Mouse (Mus musculus) limb, embryonic 12.5 days (tissue): ENCODE results near the gene Olfr251. TPM values are rescaled to one million over a fixed set of nuclear protein-coding genes. Genes with fewer than 3 reads are reported as not detected.
"Not testable (repeated sequence)": the region's sequence is repeated elsewhere in the genome, so short reads cannot be mapped to it uniquely, and the experiment has no call there.

Source experiments
- ATAC-seq: fragments of 200-750 bp; cut with Nextera tagmentation; 2 replicates; pipeline ENCODE4 v1.8.0; 2017; ENCODE audit warnings: low read depth, moderate TSS enrichment; ENCODE audit not compliant: insufficient number of reproducible peaks, insufficient read depth, low FRiP score, low TSS enrichment
- H3K27ac ChIP-seq: fragments of 300-500 bp; sonication (generic); 2 replicates; pipeline ENCODE4 v1.5.1; 2016; ENCODE audit warnings: mild to moderate bottlenecking, moderate library complexity
- H3K27me3 ChIP-seq: fragments of 300-500 bp; sonication (generic); 2 replicates; pipeline ENCODE4 v1.6.1; 2016; ENCODE audit warnings: mild to moderate bottlenecking, moderate library complexity
- H3K36me3 ChIP-seq: fragments of 300-500 bp; sonication (generic); 2 replicates; pipeline ENCODE4 v1.6.1; 2016; ENCODE audit warnings: mild to moderate bottlenecking, moderate library complexity
- H3K4me1 ChIP-seq: fragments of 300-500 bp; sonication (generic); replicated peaks from 2 replicates; pipeline ENCODE4 v1.6.1; 2016
- H3K4me2 ChIP-seq: fragments of 300-500 bp; sonication (generic); 2 replicates; pipeline ENCODE4 v1.6.1; 2016; ENCODE audit warnings: mild to moderate bottlenecking, moderate library complexity
- H3K4me3 ChIP-seq: fragments of 300-500 bp; sonication (generic); replicated peaks from 2 replicates; pipeline ENCODE4 v1.5.1; 2016; ENCODE audit warnings: mild to moderate bottlenecking
- H3K9ac ChIP-seq: fragments of 300-500 bp; sonication (generic); replicated peaks from 2 replicates; pipeline ENCODE4 v1.6.1; 2016; ENCODE audit warnings: mild to moderate bottlenecking, moderate library complexity
- H3K9me3 ChIP-seq: fragments of 300-500 bp; sonication (generic); 2 replicates; pipeline ENCODE4 v1.6.1; 2016; ENCODE audit warnings: mild to moderate bottlenecking, moderate library complexity
- WGBS: fragments of 180-500 bp; shearing (Covaris S2); methylation state at CpG from one replicate; pipeline ENCODE4 v1.1.7; 2016; 5-methylcytosine and 5-hydroxymethylcytosine counted together
- polyA plus RNA-seq: library from polyadenylated mRNA; unstranded; fragments of >200 nt; fragmentation: Nextera tagmentation; extraction: Ambion mirVana; gene quantifications from 2 replicates; pipeline ENCODE4 v1.2.1, GENCODE M21; 2016

Gene Olfr251
- polyA plus RNA-seq: not detected in 2 replicates

- Histone ChIP-seq H3K4me1 (no peaks in the 10 kb centered on the region), H3K4me3 (no peak within 1 kb of the TSS), H3K27ac (no peak within 1 kb of the TSS), H3K36me3 (no peaks in the 10 kb centered on the region), H3K27me3 (no peaks in the 10 kb centered on the region), H3K9me3 (no peaks in the 10 kb centered on the region), H3K4me2 (no peak within 1 kb of the TSS), H3K9ac (no peak within 1 kb of the TSS)
- 65% methylated on average over 2 of the region's 2 CpGs for WGBS
- no peak for ATAC-seq
These were observed at the start of gene Olfr251 for GRCm38 (mm10) chr9:38376786-38377185. Gene Olfr251, plus strand, starts transcription at chr9:38377086.

DNA sequence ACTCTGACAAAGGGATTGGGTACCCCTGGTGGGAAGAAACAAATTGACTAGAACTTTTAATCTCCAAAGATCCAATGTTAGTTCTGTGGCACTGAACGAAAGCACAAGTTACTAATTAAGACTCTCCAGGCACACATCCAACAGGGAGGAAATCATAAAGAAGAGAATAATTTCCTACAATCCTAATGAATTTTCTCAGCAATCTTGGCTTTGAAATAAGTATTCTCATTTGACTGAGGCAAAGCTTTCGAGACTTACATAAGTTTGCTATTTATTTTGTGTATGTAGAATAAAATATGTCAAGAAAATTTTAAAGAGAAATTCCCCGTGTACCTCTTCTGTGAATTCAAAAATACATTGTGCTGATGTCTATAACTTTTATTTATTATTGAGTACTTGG is 48.1 kb upstream of the Olfr251 start, which contains the start of gene Olfr25:
TSS of gene Olfr25 (plus strand) at position 301 of the 400 bp plus-strand sequence.
- H3K9me3 ChIP-seq: no peaks in the 10 kb centered on the region
- H3K4me2 ChIP-seq: no peak within 1 kb of the TSS
- H3K27ac ChIP-seq: no peak within 1 kb of the TSS
- no peak within 1 kb of the TSS for H3K4me3 ChIP-seq
- WGBS: 82% methylated on average over 3 of the region's 3 CpGs
- H3K9ac ChIP-seq: no peak within 1 kb of the TSS
- H3K27me3 ChIP-seq: no peaks in the 10 kb centered on the region
- ATAC-seq: no peak
- no peaks in the 10 kb centered on the region for H3K4me1 ChIP-seq
- H3K36me3 ChIP-seq: no peaks in the 10 kb centered on the region

GRCm38 (mm10) chr9:38348111-38348510 is 28.8 kb upstream of the Olfr251 start, which contains the start of gene Olfr898:
Gene Olfr898, plus strand, starts transcription at chr9:38348411.
- no peak for ATAC-seq
- Histone ChIP-seq H3K4me2 (no peak within 1 kb of the TSS), H3K4me1 (no peaks in the 10 kb centered on the region), H3K36me3 (no peaks in the 10 kb centered on the region), H3K9me3 (0 out of 2 replicates have a peak, but pooled peaks cover 3% of the 10 kb centered on the region), H3K4me3 (no peak within 1 kb of the TSS), H3K27me3 (no peaks in the 10 kb centered on the region), H3K27ac (no peak within 1 kb of the TSS), H3K9ac (no peak within 1 kb of the TSS)
- WGBS: 87% methylated on average over 4 of the region's 4 CpGs

- Histone ChIP-seq H3K36me3 (no peaks in the 10 kb centered on the region), H3K27me3 (no peaks in the 10 kb centered on the region), H3K4me2 (no peak within 1 kb of the TSS), H3K4me3 (no peak within 1 kb of the TSS), H3K9me3 (no peaks in the 10 kb centered on the region), H3K27ac (no peak within 1 kb of the TSS), H3K9ac (no peak within 1 kb of the TSS), H3K4me1 (no peaks in the 10 kb centered on the region)
- no peak for ATAC-seq
- WGBS: 88% methylated on average over 2 of the region's 2 CpGs
These were observed 10.3 kb upstream of the Olfr251 start, which contains the start of gene Olfr250 for GRCm38 (mm10) chr9:38366596-38366995. Gene Olfr250, plus strand, starts transcription at chr9:38366896.

DNA sequence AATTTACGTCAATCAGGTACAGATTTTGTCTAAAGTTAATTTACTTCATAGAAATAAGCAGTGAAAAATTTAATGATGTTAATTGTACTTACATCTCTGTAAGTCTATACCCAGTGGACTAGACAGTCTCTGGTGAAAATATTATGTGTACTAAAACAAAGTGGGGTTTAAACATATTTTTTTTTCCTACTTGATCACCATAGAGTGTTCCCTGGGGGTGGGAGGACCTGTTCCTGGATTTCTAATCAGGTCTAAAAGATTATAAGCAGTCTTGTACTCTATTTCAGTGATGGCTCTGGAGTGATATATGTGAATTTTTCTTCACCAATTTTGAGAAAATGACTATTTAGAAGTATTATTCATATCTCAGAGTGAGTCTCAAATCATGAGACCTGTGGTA is 24.5 kb downstream of the Olfr251 start, which contains the start of gene Olfr147:
TSS of gene Olfr147 (plus strand) at position 301 of the 400 bp plus-strand sequence.
- no peak for ATAC-seq
- no peaks in the 10 kb centered on the region for H3K36me3 ChIP-seq
- H3K4me2 ChIP-seq: no peak within 1 kb of the TSS
- WGBS: 90% methylated on average over 1 of the region's 1 CpGs
- H3K4me3 ChIP-seq: no peak within 1 kb of the TSS
- H3K4me1 ChIP-seq: no peaks in the 10 kb centered on the region
- no peak within 1 kb of the TSS for H3K27ac ChIP-seq
- no peaks in the 10 kb centered on the region for H3K27me3 ChIP-seq
- no peaks in the 10 kb centered on the region for H3K9me3 ChIP-seq
- H3K9ac ChIP-seq: no peak within 1 kb of the TSS

- H3K4me3 ChIP-seq, H3K27ac ChIP-seq, H3K4me2 ChIP-seq, H3K4me1 ChIP-seq, H3K9ac ChIP-seq, H3K36me3 ChIP-seq, H3K27me3 ChIP-seq, H3K9me3 ChIP-seq, ATAC-seq: not testable (repeated sequence)
- 83% methylated on average over 3 of the region's 3 CpGs for WGBS
These were observed 30.6 kb downstream of the Olfr251 start for GRCm38 (mm10) chr9:38407502-38407901.

DNA sequence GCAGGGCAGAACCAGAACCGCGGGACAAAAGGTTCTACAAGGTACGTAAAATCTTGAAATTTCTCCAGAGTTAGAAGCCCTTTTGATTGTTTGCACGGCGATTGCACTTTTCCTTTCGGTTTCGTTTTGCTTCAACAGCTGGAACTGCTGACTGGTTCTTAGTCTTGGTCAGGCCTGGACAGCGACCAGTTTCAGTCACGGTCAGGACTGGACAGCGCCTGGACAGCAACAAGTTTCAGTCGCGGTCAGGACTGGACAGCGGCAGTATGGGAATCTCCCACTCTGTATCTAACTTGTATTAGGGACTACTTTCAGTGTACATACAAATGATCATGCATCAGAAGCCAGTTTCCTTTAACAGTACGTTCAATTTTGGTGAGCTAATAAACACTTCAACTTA is 36.6 kb downstream of the Olfr251 start:
- H3K9ac ChIP-seq, H3K36me3 ChIP-seq, ATAC-seq, H3K4me1 ChIP-seq, H3K4me3 ChIP-seq, H3K27me3 ChIP-seq, H3K4me2 ChIP-seq, H3K27ac ChIP-seq: not testable (repeated sequence)
- peaks cover 18% of the 10 kb centered on the region for H3K9me3 ChIP-seq
- 91% methylated on average over 14 of the region's 14 CpGs for WGBS

GRCm38 (mm10) chr9:38423801-38424200 is 46.9 kb downstream of the Olfr251 start:
- Histone ChIP-seq H3K9me3 (no peaks in the 10 kb centered on the region), H3K27me3 (no peaks in the 10 kb centered on the region), H3K27ac (no peak overlapping the region), H3K36me3 (no peaks in the 10 kb centered on the region), H3K4me2 (no peak overlapping the region), H3K9ac (no peak overlapping the region), H3K4me3 (no peak overlapping the region), H3K4me1 (no peaks in the 10 kb centered on the region)
- no peak for ATAC-seq

DNA sequence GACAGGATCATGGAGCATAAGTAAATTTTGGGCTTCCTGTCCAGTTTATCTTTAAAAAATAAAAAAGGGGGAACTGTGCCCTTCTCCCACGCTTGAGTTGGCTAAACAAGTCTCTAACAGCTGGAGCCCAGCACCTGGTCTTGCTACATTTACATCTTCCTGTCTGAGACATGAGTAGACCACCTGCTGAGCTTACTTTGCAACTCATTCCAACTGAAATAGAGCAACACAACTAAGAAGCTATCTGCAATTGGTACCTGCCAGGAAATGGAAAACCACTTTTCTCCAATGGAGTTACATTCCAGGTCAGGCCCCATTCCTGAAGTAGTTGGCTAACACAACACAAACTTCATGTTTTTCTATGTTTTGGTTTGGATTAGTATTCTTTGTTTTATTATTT is 50.1 kb downstream of the Olfr251 start:
- H3K4me1 ChIP-seq: no peaks in the 10 kb centered on the region
- no peak overlapping the region for H3K4me3 ChIP-seq
- no peak for ATAC-seq
- no peaks in the 10 kb centered on the region for H3K27me3 ChIP-seq
- H3K27ac ChIP-seq: no peak overlapping the region
- H3K9me3 ChIP-seq: no peaks in the 10 kb centered on the region
- H3K4me2 ChIP-seq: no peak overlapping the region
- no peaks in the 10 kb centered on the region for H3K36me3 ChIP-seq
- H3K9ac ChIP-seq: no peak overlapping the region
- WGBS: 61% methylated on average over 1 of the region's 1 CpGs

DNA sequence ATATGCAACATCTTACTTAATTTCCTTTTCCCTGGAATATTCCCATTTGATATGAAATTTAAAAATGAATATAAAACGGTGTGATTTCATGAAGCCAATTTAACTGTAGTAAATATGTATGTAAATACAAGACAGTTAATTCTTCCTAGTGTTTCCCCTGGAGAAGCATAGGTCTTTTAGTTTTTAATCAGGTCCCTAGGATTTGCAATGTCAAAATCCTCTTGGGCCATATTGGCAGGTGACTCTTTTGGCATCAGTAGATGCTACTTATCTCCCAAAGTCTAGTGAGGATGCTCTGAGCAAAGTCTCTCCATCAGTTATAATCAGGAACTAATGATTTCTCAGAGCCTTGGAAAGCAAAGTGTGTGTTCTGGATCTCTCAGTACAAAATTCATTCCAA is 52.3 kb downstream of the Olfr251 start, which contains the start of gene Olfr901:
TSS of gene Olfr901 (plus strand) at position 301 of the 400 bp plus-strand sequence.
- no peaks in the 10 kb centered on the region for H3K27me3 ChIP-seq
- H3K36me3 ChIP-seq: no peaks in the 10 kb centered on the region
- H3K9ac ChIP-seq: no peak within 1 kb of the TSS
- ATAC-seq: no peak
- H3K4me1 ChIP-seq: no peaks in the 10 kb centered on the region
- no peaks in the 10 kb centered on the region for H3K9me3 ChIP-seq
- no peak within 1 kb of the TSS for H3K27ac ChIP-seq
- 79% methylated on average over 1 of the region's 1 CpGs for WGBS
- no peak within 1 kb of the TSS for H3K4me3 ChIP-seq
- no peak within 1 kb of the TSS for H3K4me2 ChIP-seq
